Mouse (Mus musculus): ENCODE measurements around the gene Akt3.

- TF ChIP-seq CTCF (conservative IDR thresholded peaks at IDR 0.05; ENCODE audit: insufficient read depth, insufficient read length, low read depth, low read length) (no peak), POLR2A (IDR thresholded peaks at IDR 0.05; ENCODE audit: low read depth, low read length) (no peak)
Measured at GRCm38 (mm10) chr1:177150344-177151021, 107.5 kb downstream of the Akt3 start.
